Mouse (Mus musculus) intestine, embryonic 14.5 days (tissue): ENCODE measurements at regions not wholly inside any gene's neighbourhood (a gene's known extent, or its start where the extent isn't known, plus 50 kb on each side); places are given as distances from the start of the nearest gene placed in this dataset.
"Not testable (repeated sequence)": the region's sequence is repeated elsewhere in the genome, so short reads cannot be mapped to it uniquely, and the experiment has no call there.

ENCODE experiments used
- ATAC-seq: fragments of 200-750 bp; cut with Nextera tagmentation; replicated peaks from 2 replicates; pipeline ENCODE4 v1.8.0; 2017; ENCODE audit warnings: low read depth, moderate number of reproducible peaks, moderate TSS enrichment, moderate library complexity; ENCODE audit not compliant: low FRiP score, low TSS enrichment
- DNase-seq: peaks from one replicate; pipeline ENCODE4 v3.0.0-alpha.2; 2018; ENCODE audit warnings: low spot score
- H3K27ac ChIP-seq: fragments of 300-500 bp; sonication (generic); 2 replicates; pipeline ENCODE4 v1.5.1; 2014; ENCODE audit warnings: low read depth, mild to moderate bottlenecking, control low read depth
- H3K27me3 ChIP-seq: fragments of 300-500 bp; sonication (generic); replicated peaks from 2 replicates; pipeline ENCODE4 v1.6.1; 2014; ENCODE audit warnings: low read length, control low read depth; ENCODE audit not compliant: control insufficient read depth, insufficient read depth
- H3K36me3 ChIP-seq: fragments of 300-500 bp; sonication (generic); 2 replicates; pipeline ENCODE4 v1.6.1; 2014; ENCODE audit warnings: low read length, control low read depth; ENCODE audit not compliant: control insufficient read depth, insufficient read depth
- H3K4me1 ChIP-seq: fragments of 300-500 bp; sonication (generic); replicated peaks from 2 replicates; pipeline ENCODE4 v1.6.1; 2014; ENCODE audit warnings: low read length, control low read depth, mixed read lengths; ENCODE audit not compliant: control insufficient read depth, insufficient read depth
- H3K4me2 ChIP-seq: fragments of 300-500 bp; sonication (generic); 2 replicates; pipeline ENCODE4 v1.6.1; 2014; ENCODE audit warnings: low read length
- H3K4me3 ChIP-seq: fragments of 300-500 bp; sonication (generic); 2 replicates; pipeline ENCODE4 v1.5.1; 2014; ENCODE audit warnings: low read depth, low read length, control low read depth, mixed read lengths
- H3K9ac ChIP-seq: fragments of 300-500 bp; sonication (generic); 2 replicates; pipeline ENCODE4 v1.6.1; 2014; ENCODE audit warnings: mild to moderate bottlenecking, low read length
- H3K9me3 ChIP-seq: fragments of 300-500 bp; sonication (generic); 2 replicates; pipeline ENCODE4 v1.6.1; 2016; ENCODE audit warnings: low read length, control low read depth; ENCODE audit not compliant: control insufficient read depth
- WGBS: fragments of 180-500 bp; shearing (Covaris S2); extraction: QIAGEN DNeasy Blood & Tissue Kit; methylation state at CpG from one replicate; pipeline ENCODE4 v1.1.7; 2014; 5-methylcytosine and 5-hydroxymethylcytosine counted together

DNA sequence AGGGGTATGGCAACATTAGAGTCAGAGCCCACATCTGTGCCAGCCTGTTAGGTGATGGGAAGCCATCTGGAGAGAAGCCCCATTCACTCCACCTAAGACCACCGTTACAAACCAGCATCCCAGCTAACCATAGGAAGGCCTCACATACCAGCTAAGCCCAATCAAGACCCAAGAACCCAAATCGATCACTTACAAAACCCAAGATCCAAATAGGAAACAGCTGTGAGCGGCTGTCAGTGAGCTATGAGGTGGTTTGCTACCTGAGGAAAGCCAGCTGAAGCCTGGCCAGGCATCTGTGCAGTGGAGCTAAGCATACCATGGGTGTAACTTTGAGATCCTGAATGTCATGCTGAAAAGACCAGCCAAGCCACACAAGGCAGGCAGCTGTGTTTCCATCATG lies 116.9 kb upstream of the Rybp start:
- no peak overlapping the region for H3K9ac ChIP-seq
- no peaks in the 10 kb centered on the region for H3K9me3 ChIP-seq
- H3K4me3 ChIP-seq: no peak overlapping the region
- no peak for ATAC-seq
- H3K36me3 ChIP-seq: no peaks in the 10 kb centered on the region
- no peak for DNase-seq
- no peaks in the 10 kb centered on the region for H3K27me3 ChIP-seq
- H3K4me2 ChIP-seq: no peak overlapping the region
- WGBS: 81% methylated on average over 3 of the region's 3 CpGs
- no peaks in the 10 kb centered on the region for H3K4me1 ChIP-seq
- H3K27ac ChIP-seq: no peak overlapping the region

DNA sequence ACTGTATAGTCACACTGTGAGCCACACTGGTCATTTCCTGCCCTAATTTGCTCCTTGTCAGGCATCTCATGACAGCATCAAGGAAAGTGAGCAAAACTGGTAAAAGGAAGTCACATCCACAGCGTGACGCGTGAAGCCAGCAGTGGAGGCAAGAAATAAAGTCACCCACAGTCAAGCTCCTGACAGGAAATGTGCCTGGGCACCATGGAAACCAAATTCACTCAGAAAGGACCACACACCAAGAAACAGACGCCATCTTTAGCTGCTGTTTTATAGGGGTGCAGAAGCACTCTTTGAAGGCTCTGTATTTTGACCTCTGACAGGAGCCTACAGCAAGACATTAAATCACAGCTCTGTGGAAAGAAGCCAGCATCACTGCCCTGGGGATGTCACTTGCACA lies 115.4 kb upstream of the Rybp start:
- ATAC-seq (no peak), DNase-seq (no peak)
- no peak overlapping the region for H3K9ac ChIP-seq
- H3K4me3 ChIP-seq: no peak overlapping the region
- H3K36me3 ChIP-seq: no peaks in the 10 kb centered on the region
- H3K4me1 ChIP-seq: no peaks in the 10 kb centered on the region
- H3K9me3 ChIP-seq: no peaks in the 10 kb centered on the region
- no peak overlapping the region for H3K27ac ChIP-seq
- WGBS: 24% methylated on average over 4 of the region's 4 CpGs
- H3K27me3 ChIP-seq: no peaks in the 10 kb centered on the region
- no peak overlapping the region for H3K4me2 ChIP-seq

DNA sequence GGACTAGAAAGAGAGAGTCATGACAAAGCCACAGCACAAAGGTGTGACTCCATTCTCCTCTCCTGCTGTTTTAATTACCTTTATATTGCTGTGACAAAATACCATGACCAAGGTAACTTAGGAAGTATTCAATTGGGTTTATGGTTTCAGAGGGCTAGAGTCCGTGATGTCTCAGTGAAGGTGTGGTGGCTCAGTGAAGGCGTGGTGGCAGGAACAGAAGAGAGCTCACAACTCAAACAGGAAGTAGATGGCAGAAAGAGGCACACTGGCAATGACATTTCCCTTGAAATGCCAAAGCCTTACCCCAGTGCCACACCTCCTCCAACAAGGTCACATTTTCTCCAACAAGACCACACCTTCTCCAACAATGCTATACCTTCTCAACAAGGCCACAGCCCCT lies 114.4 kb upstream of the Rybp start:
- Histone ChIP-seq H3K4me1 (no peaks in the 10 kb centered on the region), H3K27me3 (no peaks in the 10 kb centered on the region), H3K27ac (no peak overlapping the region), H3K9me3 (no peaks in the 10 kb centered on the region), H3K9ac (no peak overlapping the region), H3K4me2 (no peak overlapping the region), H3K4me3 (no peak overlapping the region), H3K36me3 (no peaks in the 10 kb centered on the region)
- ATAC-seq (no peak), DNase-seq (no peak)
- 94% methylated on average over 2 of the region's 2 CpGs for WGBS

DNA sequence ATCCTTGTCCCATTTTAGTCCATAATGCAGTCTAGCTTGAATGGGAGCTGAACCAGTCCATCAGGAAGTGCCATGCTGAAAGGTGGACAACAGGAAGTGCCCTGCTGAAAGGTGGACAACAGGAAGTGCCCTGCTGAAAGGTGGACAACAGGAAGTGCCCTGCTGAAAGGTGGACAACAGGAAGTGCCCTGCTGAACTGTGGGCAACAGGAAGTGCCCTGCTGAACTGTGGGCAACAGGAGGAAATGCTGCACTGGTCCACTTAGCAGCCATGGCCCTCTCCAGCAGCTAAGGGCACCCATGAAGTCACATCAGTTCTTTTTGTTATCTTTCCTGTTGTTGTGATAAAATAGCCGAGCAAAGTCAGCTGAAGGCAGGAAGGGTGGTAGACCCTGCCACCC lies 112.1 kb upstream of the Rybp start:
- not testable (repeated sequence) for H3K4me3 ChIP-seq, H3K9ac ChIP-seq, DNase-seq, ATAC-seq, H3K36me3 ChIP-seq, H3K9me3 ChIP-seq, H3K27me3 ChIP-seq, H3K27ac ChIP-seq, H3K4me2 ChIP-seq, H3K4me1 ChIP-seq
- WGBS: 75% methylated on average over 1 of the region's 1 CpGs

DNA sequence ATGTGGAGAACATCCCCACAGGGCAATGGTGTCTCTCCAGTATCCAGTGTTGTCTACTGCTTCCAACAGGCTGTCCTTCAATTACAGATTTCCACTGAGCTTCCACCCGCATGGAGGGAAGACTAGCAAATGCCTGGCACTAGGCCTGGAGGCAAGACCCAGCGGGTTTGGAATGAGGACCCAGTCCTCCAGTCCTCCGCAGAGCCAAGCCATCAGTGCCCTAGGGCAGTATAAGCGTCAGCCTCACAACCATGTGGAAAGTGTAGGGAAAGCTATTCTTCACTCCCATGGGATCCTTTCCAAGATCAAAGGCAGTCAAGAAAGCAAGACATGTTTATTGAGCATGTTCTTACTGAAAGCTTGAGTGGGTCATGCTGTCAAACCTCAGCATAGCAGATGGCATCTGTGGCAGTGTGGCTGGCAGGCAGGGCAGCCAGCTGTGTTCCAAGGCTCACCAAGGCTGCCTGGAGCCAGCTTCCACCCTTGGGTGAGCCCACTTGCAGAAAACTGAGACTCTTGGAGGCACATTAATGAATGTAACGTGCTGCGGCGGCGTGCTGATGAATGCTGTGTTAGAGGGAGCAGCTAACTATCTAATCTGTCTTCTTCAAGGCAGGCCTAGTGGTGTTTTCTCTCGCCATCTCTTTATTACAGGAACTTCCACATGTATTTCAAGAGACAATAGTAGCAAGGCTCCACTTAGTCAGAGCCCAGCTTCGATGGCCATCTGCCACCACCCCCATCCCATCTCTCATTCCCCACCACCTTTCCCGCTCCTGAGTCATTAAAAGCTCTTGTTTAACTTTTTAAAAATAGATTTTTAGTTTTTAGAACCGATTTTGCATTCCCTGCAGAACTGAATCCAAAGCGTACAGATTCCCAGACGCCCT lies 109.3 kb upstream of the Rybp start:
- DNase-seq (no peak), ATAC-seq (no peak)
- no peak overlapping the region for H3K9ac ChIP-seq
- no peak overlapping the region for H3K4me3 ChIP-seq
- H3K27me3 ChIP-seq: no peaks in the 10 kb centered on the region
- no peak overlapping the region for H3K27ac ChIP-seq
- no peaks in the 10 kb centered on the region for H3K4me1 ChIP-seq
- H3K36me3 ChIP-seq: no peaks in the 10 kb centered on the region
- no peak overlapping the region for H3K4me2 ChIP-seq
- no peaks in the 10 kb centered on the region for H3K9me3 ChIP-seq
- 68% methylated on average over 14 of the region's 14 CpGs for WGBS

DNA sequence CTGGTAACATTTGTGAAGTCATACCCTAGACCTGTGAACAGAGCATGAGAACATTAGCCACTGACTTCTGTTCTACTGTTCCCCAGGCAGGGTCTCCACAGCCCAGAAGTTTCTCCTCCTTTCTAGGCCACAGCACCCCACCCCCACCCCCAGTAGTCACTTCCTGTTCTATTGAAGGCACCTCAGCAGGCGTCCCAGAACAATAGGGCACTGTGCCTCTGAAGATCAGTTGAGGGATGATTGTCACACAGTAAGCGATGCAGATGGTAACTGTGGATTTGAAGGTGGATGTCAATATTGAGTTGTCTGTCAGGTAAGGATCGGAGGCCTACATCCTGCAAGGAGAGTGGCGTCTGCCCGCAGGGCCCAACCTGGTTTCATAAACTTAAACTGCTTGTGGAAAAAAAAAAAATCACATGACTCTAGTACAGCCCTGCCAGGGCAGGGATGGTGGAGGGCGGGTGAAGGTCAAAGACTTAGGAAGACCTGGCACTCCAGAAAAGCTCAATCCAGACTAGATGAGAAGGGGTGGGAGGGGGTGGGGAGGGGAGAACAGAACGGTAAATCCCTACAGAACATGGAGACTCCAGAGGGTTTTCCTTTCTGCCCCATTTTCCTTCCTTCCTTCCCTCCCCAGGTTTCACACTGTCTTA lies 103.1 kb upstream of the Rybp start:
- H3K9ac ChIP-seq: no peak overlapping the region
- peaks cover 9% of the 10 kb centered on the region; the same call in 1 of the 2 replicates for H3K4me1 ChIP-seq
- H3K27me3 ChIP-seq: no peaks in the 10 kb centered on the region
- 92% methylated on average over 7 of the region's 7 CpGs for WGBS
- DNase-seq (no peak), ATAC-seq (no peak)
- H3K4me2 ChIP-seq: no peak overlapping the region
- no peaks in the 10 kb centered on the region for H3K36me3 ChIP-seq
- H3K27ac ChIP-seq: no peak overlapping the region
- H3K9me3 ChIP-seq: 0 out of 2 replicates have a peak, but pooled peaks cover 3% of the 10 kb centered on the region
- no peak overlapping the region for H3K4me3 ChIP-seq

DNA sequence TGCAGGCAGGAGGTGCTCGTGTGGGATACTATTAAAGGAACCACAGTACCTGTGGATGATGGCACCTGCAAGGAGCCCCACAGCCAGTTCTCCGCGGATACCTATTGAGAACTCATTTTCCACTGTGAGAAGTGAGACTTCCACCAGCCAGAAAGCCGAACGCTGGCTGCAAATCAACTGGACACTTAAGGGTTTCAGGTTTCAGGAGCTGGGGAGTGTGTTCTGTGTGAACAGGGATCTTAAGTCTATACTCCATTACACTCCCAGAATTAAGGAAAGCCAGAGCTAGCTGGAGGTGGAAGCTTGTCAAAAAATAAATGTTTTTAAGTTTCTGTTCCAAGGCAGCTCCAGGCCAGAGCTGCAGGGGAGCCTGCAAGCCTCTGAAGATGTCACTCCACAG lies 99.8 kb upstream of the Rybp start:
- H3K4me2 ChIP-seq: peak overlapping the region; percentile 23
- WGBS: 17% methylated on average over 5 of the region's 5 CpGs
- DNase-seq: no peak
- no peak overlapping the region for H3K4me3 ChIP-seq
- ATAC-seq: peak; percentile 58
- peaks cover 9% of the 10 kb centered on the region; the same call in 1 of the 2 replicates for H3K4me1 ChIP-seq
- no peaks in the 10 kb centered on the region for H3K27me3 ChIP-seq
- H3K27ac ChIP-seq: 0 out of 2 replicates have a peak overlapping the region, but pooled peaks have one; percentile 16
- H3K36me3 ChIP-seq: no peaks in the 10 kb centered on the region
- H3K9me3 ChIP-seq: 0 out of 2 replicates have a peak, but pooled peaks cover 3% of the 10 kb centered on the region
- no peak overlapping the region for H3K9ac ChIP-seq

DNA sequence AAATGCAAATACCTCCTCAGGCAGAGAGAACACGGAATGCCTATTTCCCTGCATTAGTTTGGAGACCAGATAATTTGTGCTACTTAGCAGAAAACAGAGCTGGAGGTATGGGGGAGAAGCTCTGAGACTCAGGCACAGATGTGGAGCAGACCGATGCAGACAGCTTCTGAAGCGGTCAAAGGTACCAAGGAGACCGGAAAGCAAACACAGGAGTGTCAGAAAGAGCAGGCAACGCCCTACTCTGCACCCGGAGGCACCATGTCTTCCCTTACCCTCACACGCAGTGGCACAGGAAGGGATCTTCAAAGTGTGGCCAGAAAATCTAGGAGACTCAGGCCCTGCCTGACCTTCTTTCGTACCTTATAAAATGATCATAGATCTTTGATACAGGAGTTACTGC lies 98.4 kb upstream of the Rybp start:
- 0 out of 2 replicates have a peak, but pooled peaks cover 3% of the 10 kb centered on the region for H3K9me3 ChIP-seq
- WGBS: 44% methylated on average over 8 of the region's 8 CpGs
- peaks cover 13% of the 10 kb centered on the region for H3K4me1 ChIP-seq
- DNase-seq (no peak), ATAC-seq (no peak)
- no peak overlapping the region for H3K4me3 ChIP-seq
- H3K27ac ChIP-seq: no peak overlapping the region
- H3K36me3 ChIP-seq: no peaks in the 10 kb centered on the region
- H3K27me3 ChIP-seq: no peaks in the 10 kb centered on the region
- no peak overlapping the region for H3K9ac ChIP-seq
- H3K4me2 ChIP-seq: no peak overlapping the region
